Mouse (Mus musculus) kidney, embryonic 14.5 days (tissue): ENCODE data around the gene Tcea3. TPM values are rescaled to one million over a fixed set of nuclear protein-coding genes. Genes with fewer than 3 reads are reported as not detected.

Experiments
- ATAC-seq: fragments of 200-750 bp; cut with Nextera tagmentation; 2 replicates; pipeline ENCODE4 v1.8.0; 2017; ENCODE audit warnings: moderate number of reproducible peaks, mild to moderate bottlenecking, moderate TSS enrichment, moderate library complexity; ENCODE audit not compliant: low FRiP score, low TSS enrichment
- H3K27ac ChIP-seq: fragments of 300-500 bp; sonication (generic); 2 replicates; pipeline ENCODE4 v1.5.1; 2014; ENCODE audit warnings: low read depth, mild to moderate bottlenecking, low read length, moderate library complexity, mixed read lengths
- H3K27me3 ChIP-seq: fragments of 300-500 bp; sonication (generic); 2 replicates; pipeline ENCODE4 v1.6.1; 2014; ENCODE audit warnings: mild to moderate bottlenecking, low read length; ENCODE audit not compliant: control insufficient read depth, insufficient read depth
- H3K36me3 ChIP-seq: fragments of 300-500 bp; sonication (generic); 2 replicates; pipeline ENCODE4 v1.6.1; 2014; ENCODE audit warnings: low read length, mixed read lengths; ENCODE audit not compliant: control insufficient read depth, insufficient read depth
- H3K4me1 ChIP-seq: fragments of 300-500 bp; sonication (generic); 2 replicates; pipeline ENCODE4 v1.6.1; 2014; ENCODE audit warnings: low read length, mixed read lengths; ENCODE audit not compliant: control insufficient read depth, insufficient read depth
- H3K4me2 ChIP-seq: fragments of 300-500 bp; sonication (generic); replicated peaks from 2 replicates; pipeline ENCODE4 v1.6.1; 2014; ENCODE audit warnings: low read depth, mild to moderate bottlenecking, low read length
- H3K4me3 ChIP-seq: fragments of 300-500 bp; sonication (generic); 2 replicates; pipeline ENCODE4 v1.5.1; 2014; ENCODE audit warnings: mild to moderate bottlenecking, low read length
- H3K9ac ChIP-seq: fragments of 300-500 bp; sonication (generic); 2 replicates; pipeline ENCODE4 v1.6.1; 2014; ENCODE audit warnings: low read depth, mild to moderate bottlenecking, low read length, moderate library complexity
- H3K9me3 ChIP-seq: fragments of 300-500 bp; sonication (generic); 2 replicates; pipeline ENCODE4 v1.6.1; 2016; ENCODE audit warnings: low read length; ENCODE audit not compliant: control insufficient read depth
- WGBS: fragments of 180-500 bp; shearing (Covaris S2); extraction: QIAGEN DNeasy Blood & Tissue Kit; methylation state at CpG from one replicate; pipeline ENCODE4 v1.1.7; 2014; 5-methylcytosine and 5-hydroxymethylcytosine counted together
- polyA plus RNA-seq: library from polyadenylated mRNA; unstranded; fragments of >200 nt; fragmentation: Nextera tagmentation; extraction: Ambion mirVana; gene quantifications from 2 replicates; pipeline ENCODE4 v1.2.1, GENCODE M21; 2014

Gene Tcea3
- 5.4 and 6.3 TPM in 2 replicates for polyA plus RNA-seq

DNA sequence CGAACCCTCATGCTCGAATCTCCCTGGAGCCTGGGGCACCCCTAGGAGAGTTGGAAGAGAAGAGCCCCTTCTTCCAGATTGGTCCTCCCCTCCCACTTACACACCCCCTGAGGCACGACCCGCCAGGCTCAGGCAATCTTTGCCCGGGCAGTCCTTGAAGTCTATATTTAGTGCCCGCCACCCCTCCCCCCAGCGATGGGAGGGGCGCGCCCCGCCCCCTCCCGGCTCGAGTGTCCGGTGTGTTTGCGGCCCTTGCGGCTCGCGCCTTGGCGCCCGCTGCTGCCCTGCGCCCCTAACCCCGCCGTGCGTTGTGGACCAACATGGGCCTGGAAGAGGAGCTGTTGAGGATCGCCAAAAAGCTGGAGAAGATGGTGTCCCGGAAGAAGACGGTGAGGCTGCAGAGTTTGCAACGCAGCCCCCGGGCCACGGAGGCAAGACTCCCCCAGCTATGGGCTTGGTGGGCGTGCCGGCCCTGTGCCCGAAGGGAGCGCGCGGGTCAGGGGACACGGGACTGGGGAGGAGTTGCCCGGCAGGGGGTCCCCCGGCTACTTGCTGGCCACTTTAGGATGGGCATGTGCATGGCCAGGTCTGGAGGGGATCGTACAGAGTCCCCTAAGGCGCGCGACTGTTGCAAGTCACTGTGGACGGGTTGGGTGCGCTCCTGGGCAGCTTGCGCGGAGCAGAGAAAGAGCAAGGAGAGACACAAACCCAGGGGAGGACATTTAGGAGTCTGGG, at the start of gene Tcea3:
TSS of gene Tcea3 (plus strand) at position 1 of the 735 bp plus-strand sequence.
- Histone ChIP-seq H3K4me1 (peaks cover 29% of the 10 kb centered on the region), H3K27ac (no peak within 1 kb of the TSS), H3K9me3 (no peaks in the 10 kb centered on the region), H3K9ac (peak within 1 kb of the TSS; percentile 50), H3K27me3 (peaks cover 53% of the 10 kb centered on the region), H3K4me3 (peak within 1 kb of the TSS; percentile 58), H3K4me2 (peak within 1 kb of the TSS; percentile 97), H3K36me3 (no peaks in the 10 kb centered on the region; the same call in 1 of the 2 replicates)
- peak; percentile 32 for ATAC-seq
- WGBS = under 1% methylated on average over 46 of the region's 46 CpGs

- no peak overlapping the region for H3K27ac ChIP-seq
- no peaks in the 10 kb centered on the region for H3K27me3 ChIP-seq
- 77% methylated on average over 7 of the region's 7 CpGs for WGBS
- no peaks in the 10 kb centered on the region for H3K9me3 ChIP-seq
- H3K4me3 ChIP-seq = no peak overlapping the region
- no peak overlapping the region for H3K9ac ChIP-seq
- H3K36me3 ChIP-seq = peaks cover 4% of the 10 kb centered on the region; the same call in 1 of the 2 replicates
- H3K4me1 ChIP-seq = no peaks in the 10 kb centered on the region
- H3K4me2 ChIP-seq = no peak overlapping the region
- ATAC-seq = no peak
Observed at GRCm38 (mm10) chr4:136198846-136199245, 48.7 kb upstream of the Tcea3 start.

- Histone ChIP-seq H3K4me2 (no peak overlapping the region), H3K27me3 (no peaks in the 10 kb centered on the region), H3K36me3 (no peaks in the 10 kb centered on the region), H3K27ac (no peak overlapping the region), H3K4me1 (no peaks in the 10 kb centered on the region), H3K4me3 (no peak overlapping the region), H3K9me3 (no peaks in the 10 kb centered on the region), H3K9ac (no peak overlapping the region)
- WGBS = 31% methylated on average over 9 of the region's 9 CpGs
- no peak for ATAC-seq
Observed at GRCm38 (mm10) chr4:136199562-136200292, 47.8 kb upstream of the Tcea3 start.

GRCm38 (mm10) chr4:136202509-136202908, 45.0 kb upstream of the Tcea3 start:
- 0 out of 2 replicates have a peak, but pooled peaks have one; percentile 26 for ATAC-seq

DNA sequence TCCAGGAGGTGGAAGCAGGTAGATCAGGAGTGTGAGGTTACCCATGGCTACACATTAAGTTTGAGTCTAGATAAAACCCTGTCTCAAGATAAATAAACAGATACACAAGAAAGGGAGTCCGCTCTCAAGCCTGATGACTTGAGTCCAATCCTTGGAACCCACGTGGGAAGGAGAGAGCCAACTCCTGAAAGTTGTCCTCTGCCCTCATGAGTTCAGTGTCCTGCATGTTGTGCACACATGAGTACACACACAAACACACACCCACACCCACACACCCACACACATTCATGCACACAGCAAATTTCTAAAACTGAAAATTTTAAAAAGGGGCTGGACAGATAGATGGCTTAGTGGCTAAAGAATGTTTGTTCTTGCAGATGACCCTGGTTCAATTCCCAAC, 42.8 kb upstream of the Tcea3 start:
- WGBS = 73% methylated on average over 2 of the region's 2 CpGs
- Histone ChIP-seq H3K4me2 (no peak overlapping the region), H3K27me3 (no peaks in the 10 kb centered on the region), H3K9me3 (no peaks in the 10 kb centered on the region), H3K9ac (no peak overlapping the region), H3K27ac (no peak overlapping the region), H3K4me1 (peaks cover 7% of the 10 kb centered on the region; the same call in 1 of the 2 replicates), H3K36me3 (no peaks in the 10 kb centered on the region), H3K4me3 (no peak overlapping the region)
- ATAC-seq = no peak

More at GRCm38 (mm10) chr4:136202509-136202908, 45.0 kb upstream of the Tcea3 start:
- no peaks in the 10 kb centered on the region for H3K36me3 ChIP-seq
- H3K4me3 ChIP-seq = no peak overlapping the region
- no peak overlapping the region for H3K9ac ChIP-seq
- H3K27ac ChIP-seq = no peak overlapping the region
- H3K27me3 ChIP-seq = no peaks in the 10 kb centered on the region
- H3K9me3 ChIP-seq = no peaks in the 10 kb centered on the region
- H3K4me2 ChIP-seq = no peak overlapping the region
- peaks cover 7% of the 10 kb centered on the region; the same call in 1 of the 2 replicates for H3K4me1 ChIP-seq
- WGBS = 7% methylated on average over 9 of the region's 9 CpGs

DNA sequence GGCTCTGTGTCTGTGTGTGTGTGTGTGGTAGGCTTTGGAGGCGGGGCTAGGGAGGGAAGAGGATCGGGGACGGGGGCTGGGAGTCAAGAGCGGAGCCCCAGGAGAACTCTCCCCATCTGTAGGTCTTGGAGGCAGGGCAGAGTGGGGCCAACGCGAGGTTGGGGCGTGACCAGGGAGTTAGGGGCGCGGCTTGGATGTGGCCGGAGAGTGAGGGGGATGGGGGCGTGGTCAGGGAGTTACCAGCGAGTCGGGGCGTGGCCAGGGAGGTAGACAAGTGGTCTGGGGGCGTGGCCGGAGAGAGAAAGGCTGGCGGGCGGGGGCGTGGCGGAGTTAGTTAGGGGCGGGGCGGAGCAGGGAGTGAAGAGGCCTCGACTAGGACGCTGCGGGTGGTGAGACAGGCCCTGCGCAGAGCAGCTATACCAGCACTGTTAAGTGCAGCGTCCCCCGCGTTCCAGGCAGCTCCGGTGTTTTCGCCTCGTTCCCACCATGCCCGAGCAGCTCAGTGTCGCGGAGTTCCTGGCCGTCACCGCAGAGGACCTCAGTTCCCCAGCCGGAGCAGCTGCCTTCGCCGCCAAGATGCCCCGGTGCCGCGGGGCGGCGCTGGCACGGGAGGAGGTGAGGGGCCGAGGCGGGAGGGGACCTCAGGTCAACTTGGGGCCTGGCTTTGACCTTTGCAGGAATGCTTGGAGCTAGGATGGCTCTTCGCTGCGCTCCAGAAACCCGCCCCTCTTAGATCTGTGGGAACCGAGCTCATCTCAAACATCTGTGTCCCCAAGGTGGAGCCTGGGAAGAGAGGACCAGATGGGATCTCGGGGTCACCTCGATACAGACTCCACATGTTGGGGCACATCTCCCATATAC, 41.3 kb upstream of the Tcea3 start, which contains the start of gene Asap3:
TSS of gene Asap3 (plus strand) at position 333 of the 861 bp plus-strand sequence.
- H3K27ac ChIP-seq = no peak within 1 kb of the TSS; the same call in 1 of the 2 replicates
- peak within 1 kb of the TSS; percentile 69 for H3K9ac ChIP-seq
- H3K27me3 ChIP-seq = no peaks in the 10 kb centered on the region
- H3K4me3 ChIP-seq = peak within 1 kb of the TSS; percentile 65
- no peaks in the 10 kb centered on the region for H3K36me3 ChIP-seq
- H3K9me3 ChIP-seq = no peaks in the 10 kb centered on the region
- H3K4me1 ChIP-seq = peaks cover 7% of the 10 kb centered on the region; the same call in 1 of the 2 replicates
- 1% methylated on average over 53 of the region's 54 CpGs for WGBS
- peak within 1 kb of the TSS; percentile 96 for H3K4me2 ChIP-seq
- ATAC-seq = peak; percentile 94

GRCm38 (mm10) chr4:136206943-136207342, 40.6 kb upstream of the Tcea3 start:
- 4% methylated on average over 6 of the region's 6 CpGs for WGBS
- H3K4me2 ChIP-seq = peak overlapping the region; percentile 96
- H3K27ac ChIP-seq = no peak overlapping the region
- H3K36me3 ChIP-seq = no peaks in the 10 kb centered on the region
- peak overlapping the region; percentile 65 for H3K4me3 ChIP-seq
- H3K27me3 ChIP-seq = no peaks in the 10 kb centered on the region
- peak overlapping the region; percentile 69; the same call in 1 of the 2 replicates for H3K9ac ChIP-seq
- peaks cover 7% of the 10 kb centered on the region; the same call in 1 of the 2 replicates for H3K4me1 ChIP-seq
- H3K9me3 ChIP-seq = no peaks in the 10 kb centered on the region
- no peak for ATAC-seq

GRCm38 (mm10) chr4:136210931-136211330, 36.6 kb upstream of the Tcea3 start:
- H3K4me1 ChIP-seq = peaks cover 12% of the 10 kb centered on the region; the same call in 1 of the 2 replicates
- 73% methylated on average over 9 of the region's 9 CpGs for WGBS

More at GRCm38 (mm10) chr4:136210931-136211330, 36.6 kb upstream of the Tcea3 start:
- H3K27ac ChIP-seq = no peak overlapping the region
- no peak for ATAC-seq
- no peaks in the 10 kb centered on the region for H3K36me3 ChIP-seq
- H3K4me3 ChIP-seq = no peak overlapping the region
- H3K9ac ChIP-seq = no peak overlapping the region
- no peak overlapping the region for H3K4me2 ChIP-seq
- H3K9me3 ChIP-seq = no peaks in the 10 kb centered on the region
- H3K27me3 ChIP-seq = no peaks in the 10 kb centered on the region
